Mouse (Mus musculus) adrenal gland, adult 10 weeks (tissue): ENCODE results near the gene Slc2a2. TPM values are rescaled to one million over a fixed set of nuclear protein-coding genes. Genes with fewer than 3 reads are reported as not detected.

Source experiments
- polyA plus RNA-seq: library from polyadenylated mRNA; stranded (reverse); fragments of 350-450 nt; fragmentation: Illumina TruSeq; extraction: RNeasy Lipid Tissue Mini Kit (QIAGEN cat#74804); gene quantifications from one replicate; pipeline ENCODE4 v1.2.3, GENCODE M21; 2014; ENCODE audit warnings: low read depth, low replicate concordance

The Slc2a2 gene
- not detected for polyA plus RNA-seq

DNA sequence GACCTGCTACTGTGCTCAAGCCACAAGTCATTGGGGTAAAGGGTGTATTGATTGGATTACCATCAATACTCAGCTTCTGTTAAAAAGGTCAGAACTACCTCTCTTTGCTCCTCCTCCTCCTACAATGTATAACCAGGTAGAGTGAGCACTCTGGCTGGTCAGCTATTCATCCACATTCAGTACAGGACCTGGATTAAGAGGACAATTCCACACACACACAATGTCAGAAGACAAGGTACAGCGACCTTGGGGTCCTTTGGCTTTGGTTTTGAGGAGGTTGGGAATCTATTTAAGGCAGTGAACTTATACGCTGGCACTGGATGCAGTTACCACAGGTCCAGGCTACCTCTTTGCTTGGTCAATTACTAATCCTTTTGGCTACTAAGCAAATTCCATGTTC is at the start of gene Slc2a2:
Gene Slc2a2, plus strand, starts transcription at position 107 of the 400 bp plus-strand sequence.

Other genes starting within 250 kb of the Slc2a2 start
- gene Eif5a2, start 83.4 kb downstream of the Slc2a2 start, polyA plus RNA-seq: 9.9 TPM
- gene Rpl22l1, start 107.5 kb downstream of the Slc2a2 start, polyA plus RNA-seq: 382 TPM
- gene Gm1527, start 194.7 kb downstream of the Slc2a2 start, polyA plus RNA-seq: not detected